Mouse (Mus musculus): ENCODE measurements at regions not wholly inside any gene's neighbourhood (a gene's known extent, or its start where the extent isn't known, plus 50 kb on each side); places are given as distances from the start of the nearest gene placed in this dataset.

DNA sequence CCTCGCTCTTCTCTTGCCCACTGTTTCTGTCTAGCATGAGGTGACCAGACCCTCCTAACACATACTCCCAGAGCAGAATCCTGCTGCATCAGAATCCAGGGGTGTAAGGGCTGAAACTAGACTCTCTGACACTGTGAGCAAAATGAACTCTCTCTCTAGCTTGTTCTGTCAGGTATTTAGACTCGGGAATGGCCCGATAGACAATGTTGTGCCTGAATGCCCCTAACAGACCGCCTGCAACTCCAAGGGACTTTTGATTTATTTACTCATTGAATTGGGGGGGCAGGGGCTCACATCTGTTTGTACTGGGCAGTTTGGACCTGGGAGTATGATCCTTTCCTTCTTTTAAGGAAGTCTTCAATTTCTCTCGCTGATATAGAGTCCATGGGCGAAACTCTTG is 469.3 kb upstream of the Trpc7 start:
- no peaks in the 10 kb centered on the region; the same call in 1 of the 2 replicates for H3K27me3 ChIP-seq (ENCODE audit: insufficient read depth, poor library complexity, severe bottlenecking)
- no peak overlapping the region for H3K27ac ChIP-seq
- WGBS = 83% methylated on average over 6 of the region's 6 CpGs
- H3K4me3 ChIP-seq = no peak overlapping the region
- no peaks in the 10 kb centered on the region for H3K4me1 ChIP-seq
- no peaks in the 10 kb centered on the region for H3K36me3 ChIP-seq
- peak; percentile 58 for DNase-seq (ENCODE audit: low spot score)
- no peaks in the 10 kb centered on the region for H3K9me3 ChIP-seq

DNA sequence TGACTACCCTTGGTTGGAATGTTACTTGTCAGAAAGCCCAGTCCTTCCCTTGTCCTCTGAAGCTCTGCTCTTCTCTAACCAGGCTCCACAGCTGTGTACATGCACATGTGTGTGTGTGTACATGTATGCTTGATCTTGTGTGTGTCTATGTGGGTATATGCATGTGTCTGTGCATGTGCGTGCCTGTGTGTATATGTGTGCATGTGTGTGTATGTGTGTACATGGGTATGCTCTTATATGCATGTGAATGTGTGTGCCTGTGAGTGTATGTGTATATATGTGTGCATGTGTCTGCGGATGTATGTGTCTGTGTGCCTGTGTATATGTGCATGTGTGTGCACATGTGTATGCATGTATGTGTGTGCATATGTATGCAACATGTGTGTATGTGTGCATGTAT is 468.6 kb upstream of the Trpc7 start:
- peak; percentile 53 for DNase-seq (ENCODE audit: low spot score)
- H3K4me3 ChIP-seq = no peak overlapping the region
- no peaks in the 10 kb centered on the region for H3K9me3 ChIP-seq
- no peaks in the 10 kb centered on the region; the same call in 1 of the 2 replicates for H3K27me3 ChIP-seq (ENCODE audit: insufficient read depth, poor library complexity, severe bottlenecking)
- H3K4me1 ChIP-seq = no peaks in the 10 kb centered on the region
- 90% methylated on average over 2 of the region's 2 CpGs for WGBS
- no peak overlapping the region for H3K27ac ChIP-seq
- no peaks in the 10 kb centered on the region for H3K36me3 ChIP-seq

DNA sequence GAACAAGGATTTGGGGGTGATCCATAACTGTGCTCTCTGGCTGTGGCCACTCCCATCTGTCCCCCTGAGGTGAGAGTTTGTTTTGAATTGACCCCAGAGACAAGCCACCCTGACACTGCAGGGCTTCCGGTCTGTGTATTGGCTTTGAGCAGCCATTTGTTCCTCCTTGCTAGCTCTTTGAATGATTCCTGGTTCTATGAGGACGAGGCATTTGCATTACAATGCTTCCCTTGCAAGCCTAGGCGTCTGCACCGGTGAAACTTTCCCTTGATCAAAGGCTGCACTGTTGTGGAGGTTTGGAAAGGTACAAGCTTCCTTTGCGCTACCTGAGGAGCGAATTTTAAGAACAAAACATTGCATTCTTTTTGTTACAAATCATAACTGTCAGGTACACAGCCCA is 466.8 kb upstream of the Trpc7 start:
- Histone ChIP-seq H3K27me3 (ENCODE audit: insufficient read depth, poor library complexity, severe bottlenecking) (no peaks in the 10 kb centered on the region), H3K4me1 (no peaks in the 10 kb centered on the region), H3K9me3 (no peaks in the 10 kb centered on the region), H3K4me3 (no peak overlapping the region), H3K36me3 (no peaks in the 10 kb centered on the region), H3K27ac (no peak overlapping the region)
- DNase-seq (ENCODE audit: low spot score) = peak; percentile 30
- 16% methylated on average over 6 of the region's 6 CpGs for WGBS

DNA sequence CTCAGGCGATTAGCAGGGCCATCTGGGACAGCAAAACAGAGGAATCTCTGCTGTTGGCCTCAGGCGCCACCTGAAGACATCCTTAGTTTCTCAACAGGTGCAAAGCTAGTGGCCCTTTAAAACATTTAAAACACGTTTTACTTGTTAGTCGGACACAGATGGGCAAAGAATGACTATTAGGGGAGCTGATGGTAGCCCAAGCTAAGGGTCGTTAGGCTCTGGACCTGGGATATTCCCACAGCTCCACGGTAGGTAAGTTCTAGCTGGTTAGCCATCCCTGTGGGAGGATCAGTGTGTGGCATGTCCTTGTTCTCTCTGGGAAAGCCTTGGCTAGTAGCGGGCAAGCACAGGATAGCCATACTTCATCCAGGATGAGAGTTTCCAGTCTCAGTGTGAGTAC is 465.5 kb upstream of the Trpc7 start:
- Histone ChIP-seq H3K9me3 (no peaks in the 10 kb centered on the region), H3K4me3 (no peak overlapping the region), H3K36me3 (no peaks in the 10 kb centered on the region), H3K27ac (no peak overlapping the region), H3K27me3 (ENCODE audit: insufficient read depth, poor library complexity, severe bottlenecking) (no peaks in the 10 kb centered on the region), H3K4me1 (no peaks in the 10 kb centered on the region)
- peak; percentile 53 for DNase-seq (ENCODE audit: low spot score)
- whole genome bisulfite sequencing = 81% methylated on average over 7 of the region's 7 CpGs

DNA sequence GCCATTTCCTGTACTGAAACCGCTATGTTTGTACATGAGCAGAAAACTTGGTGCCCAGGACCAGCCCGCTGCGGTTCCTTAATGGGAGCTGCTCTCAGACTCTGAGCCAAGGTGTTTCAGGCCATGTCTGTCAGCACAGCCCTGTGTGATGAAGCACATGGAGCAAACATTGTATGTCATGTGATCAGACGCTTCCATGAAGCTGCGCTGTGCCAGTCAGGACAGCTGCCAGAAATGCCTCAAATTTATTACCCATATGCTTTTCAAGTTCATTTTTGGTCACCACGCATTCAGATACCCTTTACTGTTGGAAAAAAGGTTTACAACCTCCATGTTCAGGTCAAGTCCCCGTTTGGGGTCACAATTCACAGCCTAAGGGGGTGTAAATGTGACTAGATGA is 458.8 kb upstream of the Trpc7 start:
- no peak for DNase-seq (ENCODE audit: low spot score)
- 85% methylated on average over 7 of the region's 7 CpGs for WGBS
- H3K9me3 ChIP-seq = no peaks in the 10 kb centered on the region
- H3K36me3 ChIP-seq = no peaks in the 10 kb centered on the region
- no peak overlapping the region for H3K4me3 ChIP-seq
- 0 out of 2 replicates have a peak, but pooled peaks cover 5% of the 10 kb centered on the region for H3K27me3 ChIP-seq (ENCODE audit: insufficient read depth, poor library complexity, severe bottlenecking)
- H3K4me1 ChIP-seq = 0 out of 2 replicates have a peak, but pooled peaks cover 2% of the 10 kb centered on the region
- H3K27ac ChIP-seq = no peak overlapping the region

DNA sequence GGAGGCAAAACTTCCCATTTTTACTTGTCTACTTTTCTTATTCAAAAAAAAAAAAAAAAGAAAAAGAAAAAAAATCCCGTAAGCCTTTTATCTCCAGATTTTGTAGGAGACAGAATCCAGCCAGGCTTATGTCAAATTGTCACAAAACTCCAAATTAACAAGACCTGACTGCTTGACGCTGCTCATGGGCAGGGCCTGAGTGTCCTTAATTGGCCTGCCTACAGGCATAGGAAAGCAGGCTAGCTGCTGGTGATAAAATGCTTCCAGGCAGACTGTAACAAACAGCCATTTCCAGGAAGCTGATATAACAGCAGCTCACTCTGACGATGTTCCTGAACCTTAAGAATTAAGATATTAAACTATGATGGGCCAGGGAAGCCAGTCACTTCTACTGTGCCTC is 458.2 kb upstream of the Trpc7 start:
- H3K36me3 ChIP-seq = no peaks in the 10 kb centered on the region
- no peak overlapping the region for H3K27ac ChIP-seq
- no peak overlapping the region for H3K4me3 ChIP-seq
- 0 out of 2 replicates have a peak, but pooled peaks cover 2% of the 10 kb centered on the region for H3K4me1 ChIP-seq
- 0 out of 2 replicates have a peak, but pooled peaks cover 5% of the 10 kb centered on the region for H3K27me3 ChIP-seq (ENCODE audit: insufficient read depth, poor library complexity, severe bottlenecking)
- DNase-seq (ENCODE audit: low spot score) = no peak
- no peaks in the 10 kb centered on the region for H3K9me3 ChIP-seq
- 46% methylated on average over 3 of the region's 3 CpGs for WGBS

DNA sequence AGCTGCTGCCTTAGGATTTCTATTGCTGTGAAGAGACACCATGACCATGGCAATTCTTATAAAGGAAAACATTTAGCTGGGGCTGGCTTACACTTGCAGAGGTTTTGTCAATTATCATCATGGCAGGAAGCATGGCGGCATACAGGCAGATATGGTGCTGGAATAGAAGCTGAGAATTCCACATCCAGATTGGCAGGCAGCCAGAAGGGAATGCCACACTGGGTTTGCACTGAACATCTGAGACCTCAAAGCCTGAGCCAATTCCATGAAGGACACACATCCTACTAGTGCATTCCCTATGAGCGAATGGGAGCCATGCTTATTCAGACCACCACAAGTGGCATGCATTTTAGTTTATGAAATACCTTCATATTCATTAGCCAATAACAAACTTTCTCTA is 455.0 kb upstream of the Trpc7 start:
- WGBS = 72% methylated on average over 2 of the region's 2 CpGs
- Histone ChIP-seq H3K4me3 (no peak overlapping the region), H3K4me1 (0 out of 2 replicates have a peak, but pooled peaks cover 2% of the 10 kb centered on the region), H3K27me3 (ENCODE audit: insufficient read depth, poor library complexity, severe bottlenecking) (0 out of 2 replicates have a peak, but pooled peaks cover 3% of the 10 kb centered on the region), H3K27ac (no peak overlapping the region), H3K9me3 (no peaks in the 10 kb centered on the region), H3K36me3 (no peaks in the 10 kb centered on the region)
- no peak for DNase-seq (ENCODE audit: low spot score)

DNA sequence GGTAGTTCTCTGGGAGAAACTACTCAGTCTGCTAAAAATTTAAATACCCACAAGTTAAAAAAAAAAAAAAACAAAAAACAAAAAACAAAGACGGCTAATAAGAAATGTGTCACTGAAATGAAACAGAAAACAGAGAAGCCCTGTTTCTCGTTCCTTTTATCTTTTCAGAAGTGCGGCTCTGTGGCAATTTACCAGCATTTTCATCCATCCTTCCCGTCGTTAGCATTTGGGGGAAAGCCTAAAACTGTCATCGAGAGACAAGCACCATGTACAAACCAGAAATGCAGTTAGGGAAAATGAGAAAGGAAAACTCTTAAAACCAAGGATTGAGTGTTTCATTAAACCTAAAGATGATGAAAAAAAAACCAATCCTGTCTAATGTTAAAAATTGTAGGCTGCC is 442.9 kb upstream of the Trpc7 start:
- Histone ChIP-seq H3K9me3 (no peaks in the 10 kb centered on the region), H3K27ac (no peak overlapping the region), H3K36me3 (no peaks in the 10 kb centered on the region), H3K4me1 (0 out of 2 replicates have a peak, but pooled peaks cover 3% of the 10 kb centered on the region), H3K4me3 (no peak overlapping the region), H3K27me3 (ENCODE audit: insufficient read depth, poor library complexity, severe bottlenecking) (no peaks in the 10 kb centered on the region)
- no peak for DNase-seq (ENCODE audit: low spot score)
- WGBS = 41% methylated on average over 6 of the region's 6 CpGs

DNA sequence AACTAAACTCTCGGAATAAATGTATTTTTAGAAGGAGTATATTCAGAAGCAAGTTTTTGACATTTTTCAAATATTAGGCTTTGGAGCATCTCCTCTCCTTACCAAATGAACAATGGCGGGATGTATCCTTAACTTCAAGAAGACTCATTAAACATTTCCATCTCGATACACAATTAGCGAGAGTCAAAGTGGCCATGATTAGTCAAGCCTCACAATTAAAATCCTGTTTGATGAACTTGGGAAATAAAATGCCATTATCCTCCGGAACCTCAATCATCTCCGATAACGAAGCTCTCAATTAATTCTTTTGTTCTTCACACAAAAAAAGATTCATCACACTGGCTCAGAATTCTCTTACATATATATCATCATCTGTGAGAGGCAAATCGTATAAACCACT is 440.8 kb upstream of the Trpc7 start:
- Histone ChIP-seq H3K27ac (no peak overlapping the region), H3K9me3 (no peaks in the 10 kb centered on the region), H3K36me3 (no peaks in the 10 kb centered on the region), H3K4me3 (no peak overlapping the region), H3K4me1 (peaks cover 7% of the 10 kb centered on the region; the same call in 1 of the 2 replicates), H3K27me3 (ENCODE audit: insufficient read depth, poor library complexity, severe bottlenecking) (no peaks in the 10 kb centered on the region)
- DNase-seq (ENCODE audit: low spot score) = no peak
- 90% methylated on average over 8 of the region's 8 CpGs for WGBS

DNA sequence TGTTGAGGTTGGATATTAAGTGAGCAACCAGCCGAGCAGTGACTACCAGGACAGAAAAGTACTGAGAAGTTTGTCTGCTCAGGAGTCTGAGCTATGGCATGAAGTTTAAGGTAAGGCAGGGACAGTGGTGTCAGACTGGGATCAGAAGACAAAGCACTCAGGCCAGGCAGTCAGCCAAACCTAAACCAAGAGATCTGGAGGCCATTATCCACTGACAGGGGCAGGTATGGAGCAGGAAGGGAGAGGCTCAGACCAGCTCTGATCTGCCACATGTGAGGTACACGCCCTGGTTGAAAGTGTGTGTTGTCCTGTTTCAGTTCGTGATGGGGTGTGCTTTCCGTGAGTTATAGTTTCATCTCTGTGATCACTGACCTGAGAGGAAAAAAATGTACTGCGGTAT is 437.2 kb upstream of the Trpc7 start:
- no peak for DNase-seq (ENCODE audit: low spot score)
- H3K4me3 ChIP-seq = no peak overlapping the region
- H3K27me3 ChIP-seq (ENCODE audit: insufficient read depth, poor library complexity, severe bottlenecking) = no peaks in the 10 kb centered on the region
- H3K4me1 ChIP-seq = peaks cover 11% of the 10 kb centered on the region; the same call in 1 of the 2 replicates
- WGBS = 83% methylated on average over 5 of the region's 5 CpGs
- H3K27ac ChIP-seq = no peak overlapping the region
- H3K9me3 ChIP-seq = no peaks in the 10 kb centered on the region
- H3K36me3 ChIP-seq = no peaks in the 10 kb centered on the region

DNA sequence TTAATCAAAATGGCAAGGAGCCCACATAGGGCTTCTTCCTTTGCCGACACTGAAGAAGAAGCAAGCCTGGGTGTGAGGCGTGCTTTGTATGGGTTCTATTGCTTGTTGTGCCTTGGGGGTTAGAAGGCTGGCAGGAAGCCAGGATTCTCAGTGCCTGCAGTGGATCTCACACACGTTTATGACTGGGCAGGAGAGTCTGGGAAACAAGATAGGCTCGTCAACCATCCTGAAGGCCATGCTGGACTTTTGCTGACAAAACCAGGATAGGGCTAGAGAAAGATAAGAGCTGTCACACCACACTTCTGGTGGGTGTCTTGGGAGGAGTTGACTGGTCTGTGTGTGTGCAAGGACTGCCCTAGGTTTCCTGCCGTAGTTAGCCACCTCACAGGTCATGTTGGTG is 436.1 kb upstream of the Trpc7 start:
- DNase-seq (ENCODE audit: low spot score) = peak; percentile 85
- 24% methylated on average over 5 of the region's 5 CpGs for WGBS

DNA sequence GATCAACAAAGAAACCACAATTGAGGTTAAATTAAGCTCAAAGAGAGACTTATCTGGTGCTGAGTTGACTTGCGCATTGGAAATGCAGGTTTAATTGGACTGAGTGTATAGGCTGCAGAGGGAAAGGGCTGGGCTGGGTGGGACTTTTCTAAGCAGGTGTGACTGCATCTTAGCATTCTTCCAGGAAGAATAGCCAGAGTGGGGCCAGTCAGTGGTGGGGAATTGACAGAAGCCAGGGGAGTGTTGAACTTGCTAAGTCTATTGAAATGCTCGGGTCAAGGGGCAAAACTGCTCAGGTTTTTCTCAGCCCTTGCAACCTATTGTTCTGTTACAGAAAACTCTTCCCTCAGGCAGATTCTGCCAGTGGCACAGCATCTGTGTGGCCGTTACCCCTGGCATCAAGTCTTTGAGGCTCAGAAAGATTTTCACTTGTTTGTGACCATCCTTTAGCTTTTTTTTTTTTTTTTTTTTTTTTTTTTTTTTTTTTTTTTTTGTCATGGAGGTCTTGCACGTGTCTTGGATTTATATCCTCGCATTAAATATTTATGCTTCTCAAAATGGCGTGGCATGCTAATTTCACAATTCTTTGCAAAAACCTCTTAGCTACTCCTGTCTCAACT is 429.6 kb upstream of the Trpc7 start:
- no peaks in the 10 kb centered on the region for H3K36me3 ChIP-seq
- no peak overlapping the region for H3K27ac ChIP-seq
- peak; percentile 60 for DNase-seq (ENCODE audit: low spot score)
- H3K9me3 ChIP-seq = no peaks in the 10 kb centered on the region
- H3K4me1 ChIP-seq = no peaks in the 10 kb centered on the region
- 80% methylated on average over 6 of the region's 6 CpGs for WGBS
- H3K27me3 ChIP-seq (ENCODE audit: insufficient read depth, poor library complexity, severe bottlenecking) = no peaks in the 10 kb centered on the region
- H3K4me3 ChIP-seq = no peak overlapping the region

More for the DNA sequence above, 436.1 kb upstream of the Trpc7 start:
- H3K36me3 ChIP-seq = no peaks in the 10 kb centered on the region
- H3K27ac ChIP-seq = peak overlapping the region; percentile 42; the same call in 1 of the 2 replicates
- H3K4me3 ChIP-seq = no peak overlapping the region
- H3K4me1 ChIP-seq = peaks cover 10% of the 10 kb centered on the region; the same call in 1 of the 2 replicates
- no peaks in the 10 kb centered on the region for H3K27me3 ChIP-seq (ENCODE audit: insufficient read depth, poor library complexity, severe bottlenecking)
- H3K9me3 ChIP-seq = no peaks in the 10 kb centered on the region

DNA sequence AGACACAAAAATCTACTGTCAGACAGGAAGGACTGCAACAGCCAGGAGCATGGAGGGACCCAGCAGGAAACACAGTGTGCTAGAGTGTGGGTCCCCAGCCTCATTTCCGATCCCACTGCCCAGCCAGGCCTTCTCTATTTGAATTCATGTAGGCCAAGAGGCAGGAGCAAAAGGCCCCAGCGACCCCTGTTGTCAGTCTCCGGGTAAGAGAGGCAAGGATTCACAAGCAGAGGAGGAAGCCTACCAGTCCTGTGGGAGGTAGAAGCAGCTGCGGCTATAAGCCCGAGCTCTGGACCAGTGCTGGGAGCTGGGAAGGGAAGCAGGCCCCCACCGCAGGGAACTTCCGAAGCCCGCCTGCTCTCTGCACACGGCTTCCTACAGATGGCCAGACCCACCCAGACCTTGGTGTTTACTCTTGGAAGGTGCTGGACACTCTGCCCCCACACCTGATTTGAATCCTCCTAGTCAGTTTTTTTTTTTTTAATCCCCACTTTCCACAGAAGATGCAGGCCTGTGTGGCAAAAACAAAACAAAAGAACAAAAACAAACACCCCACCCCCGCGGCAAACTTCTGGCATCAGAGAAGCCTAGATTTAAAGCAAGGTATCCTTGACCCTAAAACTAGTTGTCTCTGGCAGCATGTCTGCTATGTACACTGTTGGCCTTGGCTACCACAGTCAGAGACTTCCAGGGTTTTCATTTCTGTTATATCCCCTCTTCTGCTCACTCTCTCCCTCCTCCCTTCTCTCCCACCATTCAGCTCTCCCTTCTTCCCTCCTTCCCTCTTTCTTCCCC is 420.6 kb upstream of the Trpc7 start:
- peak overlapping the region; percentile 74 for H3K27ac ChIP-seq
- no peak overlapping the region for H3K4me3 ChIP-seq
- no peaks in the 10 kb centered on the region; the same call in 1 of the 2 replicates for H3K27me3 ChIP-seq (ENCODE audit: insufficient read depth, poor library complexity, severe bottlenecking)
- peaks cover 18% of the 10 kb centered on the region for H3K4me1 ChIP-seq
- 25% methylated on average over 11 of the region's 11 CpGs for WGBS
- no peaks in the 10 kb centered on the region for H3K9me3 ChIP-seq
- no peaks in the 10 kb centered on the region for H3K36me3 ChIP-seq
- DNase-seq (ENCODE audit: low spot score) = peak; percentile 77

Measured in heart, embryonic 10.5 days (tissue).